Comparison of ENCODE assay signal across 2 mouse cellular contexts in genomic region chr15:81966062-81966829, GRCm38 (mm10).
TF ChIP-seq lines count a peak whose summit lies in the region.

No protein-coding gene starts in this region.

TF ChIP-seq in CH12.LX, 34 proteins besides CTCF, POLR2A, EP300 and RAD21:
- TF ChIP-seq BHLHE40 (IDR thresholded peaks at IDR 0.05; ENCODE audit: low read depth, low read length) (peak; percentile 12; the same call in 1 of the 2 replicates), MYC (IDR thresholded peaks at IDR 0.05; ENCODE audit: low read depth, low read length) (no peak), ETS1 (conservative IDR thresholded peaks at IDR 0.05; ENCODE audit: low read depth, low read length) (no peak; the same call in 1 of the 2 replicates), MAZ (IDR thresholded peaks at IDR 0.05; ENCODE audit: low read depth, low read length) (no peak), IRF4 (IDR thresholded peaks at IDR 0.05; ENCODE audit: low read depth, low read length) (0 out of 2 replicates have a peak, but pooled peaks have one; percentile 17), JUND (conservative IDR thresholded peaks at IDR 0.05; ENCODE audit: low read depth, low read length) (no peak), ELF1 (IDR thresholded peaks at IDR 0.05; ENCODE audit: low read depth, low read length) (0 out of 2 replicates have a peak, but pooled peaks have one; percentile 14), MEF2A (IDR thresholded peaks at IDR 0.05; ENCODE audit: borderline replicate concordance, low read depth, low read length) (no peak), MAFK (IDR thresholded peaks at IDR 0.05; ENCODE audit: insufficient replicate concordance, low read length) (no peak), JUN (IDR thresholded peaks at IDR 0.05; ENCODE audit: insufficient read depth, low read depth, low read length) (no peak), UBTF (IDR thresholded peaks at IDR 0.05; ENCODE audit: low read depth, low read length) (no peak), RCOR1 (conservative IDR thresholded peaks at IDR 0.05; ENCODE audit: low read depth, low read length) (no peak)

TF ChIP-seq in ES-E14, 5 proteins besides CTCF, POLR2A, EP300 and RAD21:
- no peak for TF ChIP-seq ZC3H11A (IDR thresholded peaks at IDR 0.05; ENCODE audit: borderline replicate concordance, low read depth, low read length)
- no peak for TF ChIP-seq CHD2 (IDR thresholded peaks at IDR 0.05; ENCODE audit: low read depth, low read length)
- TF ChIP-seq HCFC1 (IDR thresholded peaks at IDR 0.05; ENCODE audit: borderline replicate concordance, insufficient read depth, low read length) = no peak
- no peak for TF ChIP-seq MAFK (IDR thresholded peaks at IDR 0.05; ENCODE audit: insufficient read depth, low read depth, low read length)
- no peak for TF ChIP-seq ZNF384 (IDR thresholded peaks at IDR 0.05; ENCODE audit: low read depth, low read length)
